Mouse (Mus musculus) embryonic facial prominence, embryonic 14.5 days (tissue): ENCODE measurements around the gene Gxylt2. TPM values are rescaled to one million over a fixed set of nuclear protein-coding genes. Genes with fewer than 3 reads are reported as not detected.

ENCODE experiments used
- ATAC-seq: fragments of 200-750 bp; cut with Nextera tagmentation; 2 replicates; pipeline ENCODE4 v1.8.0; 2017; ENCODE audit warnings: low read depth, moderate number of reproducible peaks, moderate TSS enrichment
- DNase-seq: peaks from one replicate; pipeline ENCODE4 v3.0.0-alpha.2; 2015; ENCODE audit warnings: low spot score
- H3K27ac ChIP-seq: fragments of 300-500 bp; sonication (generic); replicated peaks from 2 replicates; pipeline ENCODE4 v1.5.1; 2014; ENCODE audit warnings: low read depth, mild to moderate bottlenecking, low read length, moderate library complexity
- H3K27me3 ChIP-seq: fragments of 300-500 bp; sonication (generic); replicated peaks from 2 replicates; pipeline ENCODE4 v1.6.1; 2014; ENCODE audit warnings: low read length; ENCODE audit not compliant: control insufficient read depth, insufficient read depth
- H3K36me3 ChIP-seq: fragments of 300-500 bp; sonication (generic); 2 replicates; pipeline ENCODE4 v1.6.1; 2014; ENCODE audit warnings: low read length, mixed read lengths; ENCODE audit not compliant: control insufficient read depth, insufficient read depth
- H3K4me1 ChIP-seq: fragments of 300-500 bp; sonication (generic); 2 replicates; pipeline ENCODE4 v1.6.1; 2014; ENCODE audit warnings: antibody characterized with exemption, low read length; ENCODE audit not compliant: control insufficient read depth, insufficient read depth
- H3K4me2 ChIP-seq: fragments of 300-500 bp; sonication (generic); 2 replicates; pipeline ENCODE4 v1.6.1; 2014; ENCODE audit warnings: low read depth, mild to moderate bottlenecking, low read length, moderate library complexity, mixed read lengths
- H3K4me3 ChIP-seq: fragments of 300-500 bp; sonication (generic); 2 replicates; pipeline ENCODE4 v1.5.1; 2014; ENCODE audit warnings: low read depth, mild to moderate bottlenecking, low read length
- H3K9ac ChIP-seq: fragments of 300-500 bp; sonication (generic); 2 replicates; pipeline ENCODE4 v1.6.1; 2014; ENCODE audit warnings: low read depth, mild to moderate bottlenecking, low read length, moderate library complexity, mixed read lengths
- H3K9me3 ChIP-seq: fragments of 300-500 bp; sonication (generic); 2 replicates; pipeline ENCODE4 v1.6.1; 2016; ENCODE audit warnings: low read length; ENCODE audit not compliant: control insufficient read depth
- WGBS: fragments of 180-500 bp; shearing (Covaris S2); extraction: QIAGEN DNeasy Blood & Tissue Kit; methylation state at CpG from one replicate; pipeline ENCODE4 v1.1.7; 2014; 5-methylcytosine and 5-hydroxymethylcytosine counted together
- polyA plus RNA-seq: library from polyadenylated mRNA; unstranded; fragments of >200 nt; fragmentation: Nextera tagmentation; extraction: Ambion mirVana; gene quantifications from 2 replicates; pipeline ENCODE4 v1.2.1, GENCODE M21; 2014

The Gxylt2 gene
- polyA plus RNA-seq, 1 experiment from 2014 or later, result 33.7 TPM

DNA sequence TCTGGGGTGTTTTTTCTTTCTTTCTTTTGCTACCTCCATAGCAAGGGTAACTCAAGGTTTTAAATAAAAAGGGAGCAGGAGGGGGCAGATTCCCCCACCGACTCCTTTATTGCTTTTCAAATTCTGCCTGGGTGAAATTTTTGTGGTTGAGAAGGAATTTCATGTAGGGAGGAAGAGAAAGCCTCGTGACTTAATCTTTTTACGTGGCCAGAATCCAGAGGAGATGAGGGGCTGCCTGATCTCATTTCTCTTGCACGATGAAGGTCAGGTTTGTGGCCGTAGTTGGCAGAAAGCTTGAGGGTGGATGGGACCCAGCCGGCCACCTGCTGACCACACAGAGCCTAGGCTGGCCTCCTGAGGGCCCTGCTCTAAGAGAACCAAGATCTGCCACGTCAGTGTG is 3.0 kb downstream of the Gxylt2 start:
- H3K27ac ChIP-seq, result peak overlapping the region; percentile 88
- peak; percentile 90 for DNase-seq
- 15% methylated on average over 7 of the region's 7 CpGs for WGBS
- peak overlapping the region; percentile 5 for H3K4me3 ChIP-seq
- peak overlapping the region; percentile 6; the same call in 1 of the 2 replicates for H3K9ac ChIP-seq
- H3K36me3 ChIP-seq, result no peaks in the 10 kb centered on the region; the same call in 1 of the 2 replicates
- H3K9me3 ChIP-seq, result no peaks in the 10 kb centered on the region
- peak; percentile 45 for ATAC-seq
- peak overlapping the region; percentile 57 for H3K4me2 ChIP-seq
- H3K4me1 ChIP-seq, result peaks cover 45% of the 10 kb centered on the region
- H3K27me3 ChIP-seq, result no peaks in the 10 kb centered on the region

DNA sequence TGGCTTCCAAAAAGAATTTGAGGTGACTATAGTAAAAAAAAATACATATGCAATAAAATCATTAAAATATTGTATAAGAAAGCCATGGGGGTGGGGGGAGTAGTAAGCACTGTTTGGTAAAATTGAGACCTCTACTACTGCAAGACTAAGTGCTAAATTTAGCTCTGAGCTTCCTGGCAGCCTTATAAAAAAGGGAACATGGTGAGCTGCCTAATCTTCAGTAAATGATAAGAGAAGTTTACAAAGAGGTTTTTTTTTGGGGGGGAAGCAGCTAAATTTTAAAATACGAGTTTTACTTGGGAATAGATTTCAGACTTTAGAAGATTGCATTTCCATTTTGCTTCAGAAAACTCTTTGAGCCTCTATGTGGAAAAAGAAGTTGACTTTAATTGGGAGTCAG is 3.7 kb downstream of the Gxylt2 start:
- H3K27ac ChIP-seq, result peak overlapping the region; percentile 88
- ATAC-seq (no peak), DNase-seq (no peak)
- H3K9ac ChIP-seq, result no peak overlapping the region
- no peaks in the 10 kb centered on the region for H3K27me3 ChIP-seq
- peak overlapping the region; percentile 5 for H3K4me3 ChIP-seq
- WGBS, result 59% methylated on average over 1 of the region's 1 CpGs
- no peaks in the 10 kb centered on the region; the same call in 1 of the 2 replicates for H3K36me3 ChIP-seq
- H3K4me2 ChIP-seq, result peak overlapping the region; percentile 57
- no peaks in the 10 kb centered on the region for H3K9me3 ChIP-seq
- peaks cover 45% of the 10 kb centered on the region for H3K4me1 ChIP-seq

DNA sequence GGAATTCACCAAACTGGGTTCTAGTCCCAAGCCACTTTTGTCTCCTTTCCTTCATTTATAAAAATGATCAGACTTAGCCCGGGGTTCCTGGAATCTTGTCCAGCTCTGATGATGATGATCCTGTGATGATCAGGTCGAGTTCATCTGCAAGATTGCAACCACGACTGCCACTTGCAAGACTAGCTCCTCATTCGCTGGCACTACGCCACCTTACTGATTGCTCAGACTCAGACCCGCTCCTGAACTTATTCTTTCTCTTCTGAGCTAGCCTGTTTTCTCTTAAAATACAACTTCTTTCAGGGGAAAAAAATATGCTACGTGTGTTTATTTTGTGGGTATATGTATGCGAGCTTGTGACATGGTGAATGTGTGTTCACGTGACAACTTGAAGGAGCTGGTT is 4.5 kb downstream of the Gxylt2 start:
- no peak for ATAC-seq
- H3K9ac ChIP-seq, result no peak overlapping the region
- 57% methylated on average over 9 of the region's 9 CpGs for WGBS
- peak overlapping the region; percentile 10 for H3K4me2 ChIP-seq
- DNase-seq, result peak; percentile 76
- peaks cover 37% of the 10 kb centered on the region for H3K4me1 ChIP-seq
- no peaks in the 10 kb centered on the region; the same call in 1 of the 2 replicates for H3K36me3 ChIP-seq
- H3K27ac ChIP-seq, result peak overlapping the region; percentile 65
- H3K4me3 ChIP-seq, result no peak overlapping the region
- no peaks in the 10 kb centered on the region for H3K27me3 ChIP-seq
- no peaks in the 10 kb centered on the region for H3K9me3 ChIP-seq

DNA sequence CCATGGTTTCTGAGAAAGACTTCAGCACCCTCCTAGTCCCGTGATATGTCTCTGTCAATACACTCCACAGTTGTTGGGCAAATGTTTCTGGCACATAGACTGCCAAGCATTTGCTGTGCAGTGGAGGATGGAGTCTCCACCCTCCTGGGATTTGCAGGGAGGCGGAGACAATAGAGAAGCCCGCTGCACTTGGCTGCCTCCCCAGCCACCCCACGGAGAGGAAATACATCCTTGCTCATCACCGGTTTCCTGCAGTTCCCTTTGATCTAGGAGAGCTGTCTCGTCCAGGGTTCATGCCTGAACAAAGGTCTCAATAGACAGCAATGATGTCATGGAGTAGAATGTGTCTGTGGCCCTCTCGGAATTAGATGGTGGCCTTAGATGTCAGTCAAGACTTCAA is 4.9 kb downstream of the Gxylt2 start:
- Histone ChIP-seq H3K9ac (no peak overlapping the region), H3K4me2 (peak overlapping the region; percentile 7), H3K27ac (peak overlapping the region; percentile 65), H3K27me3 (no peaks in the 10 kb centered on the region), H3K9me3 (no peaks in the 10 kb centered on the region), H3K36me3 (no peaks in the 10 kb centered on the region; the same call in 1 of the 2 replicates), H3K4me1 (peaks cover 34% of the 10 kb centered on the region), H3K4me3 (no peak overlapping the region)
- WGBS, result 13% methylated on average over 7 of the region's 7 CpGs
- DNase-seq (peak; percentile 92), ATAC-seq (no peak)

DNA sequence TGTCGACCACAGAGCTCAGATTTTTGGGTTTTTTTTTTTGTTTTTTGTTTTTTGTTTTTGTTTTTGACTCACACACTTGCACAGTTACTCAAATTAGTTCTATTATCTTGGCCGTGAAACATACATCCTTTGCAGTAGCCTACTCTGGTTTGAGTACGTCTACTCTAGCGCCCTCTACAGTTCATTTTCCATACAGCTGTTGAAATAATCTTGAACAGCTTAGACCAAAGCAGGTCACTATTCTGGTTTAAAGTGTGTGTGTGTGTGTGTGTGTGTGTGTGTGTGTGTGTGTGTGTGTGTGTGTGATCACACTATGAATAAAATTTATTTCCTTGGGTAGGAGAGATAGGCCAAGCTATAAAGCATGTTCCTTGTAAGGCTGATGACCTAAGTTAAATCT is 5.6 kb downstream of the Gxylt2 start:
- WGBS, result 31% methylated on average over 4 of the region's 4 CpGs
- peaks cover 34% of the 10 kb centered on the region for H3K4me1 ChIP-seq
- DNase-seq, result no peak

DNA sequence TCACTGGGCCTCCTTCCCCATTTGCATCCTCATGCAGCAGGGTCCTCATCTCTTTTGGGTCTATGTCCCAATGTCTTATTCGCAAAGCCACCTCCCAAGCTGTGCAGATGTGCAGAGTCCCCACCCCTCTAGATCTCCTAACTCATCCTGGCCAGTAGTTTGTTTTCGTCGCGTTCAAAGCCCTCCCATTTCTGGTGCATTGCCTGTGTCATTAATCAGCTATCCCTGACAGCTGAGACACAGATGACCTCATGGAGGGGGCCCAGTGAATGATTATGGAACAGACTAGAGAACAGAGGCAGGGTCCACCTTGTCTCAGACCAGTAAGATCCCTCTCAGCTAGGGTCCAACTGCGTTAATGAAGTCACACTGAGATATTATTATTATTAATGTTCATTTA is 6.3 kb downstream of the Gxylt2 start:
- H3K4me3 ChIP-seq, result no peak overlapping the region
- no peak overlapping the region for H3K27ac ChIP-seq
- peaks cover 39% of the 10 kb centered on the region for H3K4me1 ChIP-seq
- no peaks in the 10 kb centered on the region for H3K9me3 ChIP-seq
- no peaks in the 10 kb centered on the region for H3K27me3 ChIP-seq
- H3K36me3 ChIP-seq, result no peaks in the 10 kb centered on the region; the same call in 1 of the 2 replicates
- H3K9ac ChIP-seq, result no peak overlapping the region
- no peak overlapping the region for H3K4me2 ChIP-seq
- ATAC-seq, result no peak
- 80% methylated on average over 5 of the region's 5 CpGs for WGBS
- DNase-seq, result no peak

More for the DNA sequence above, 5.6 kb downstream of the Gxylt2 start:
- Histone ChIP-seq H3K9ac (no peak overlapping the region), H3K27me3 (no peaks in the 10 kb centered on the region), H3K27ac (no peak overlapping the region), H3K9me3 (no peaks in the 10 kb centered on the region), H3K4me2 (no peak overlapping the region), H3K4me3 (no peak overlapping the region), H3K36me3 (no peaks in the 10 kb centered on the region; the same call in 1 of the 2 replicates)
- no peak for ATAC-seq

DNA sequence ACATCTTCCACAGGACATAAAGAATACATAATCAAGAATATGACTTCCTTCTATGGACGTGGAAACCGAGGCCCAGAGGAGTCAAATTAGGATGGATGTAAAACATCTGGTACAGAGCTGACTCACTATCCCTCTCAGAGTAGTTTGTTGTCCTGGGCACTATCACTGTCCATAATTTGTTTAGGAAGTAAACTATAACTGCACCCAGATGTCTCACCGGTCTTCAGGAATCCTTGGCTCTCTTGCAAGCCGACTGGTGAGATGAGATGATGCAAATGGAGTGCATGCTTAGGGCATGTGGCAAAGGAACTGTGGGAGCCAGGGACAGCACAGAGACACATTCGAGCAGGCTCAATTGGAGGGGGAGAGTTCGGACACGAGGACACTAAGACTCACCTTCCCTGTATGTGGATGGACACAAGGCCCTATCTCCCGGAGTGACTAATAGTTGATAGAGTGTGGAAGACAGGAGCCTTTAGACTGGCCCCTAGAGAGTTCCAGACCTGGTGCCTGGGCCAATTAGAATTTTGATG is 10.8 kb downstream of the Gxylt2 start:
- WGBS, result 43% methylated on average over 8 of the region's 8 CpGs
- Histone ChIP-seq H3K27ac (no peak overlapping the region), H3K9ac (no peak overlapping the region), H3K4me1 (peaks cover 13% of the 10 kb centered on the region), H3K4me2 (no peak overlapping the region), H3K4me3 (no peak overlapping the region), H3K27me3 (no peaks in the 10 kb centered on the region), H3K9me3 (no peaks in the 10 kb centered on the region), H3K36me3 (peaks cover 7% of the 10 kb centered on the region; the same call in 1 of the 2 replicates)
- peak; percentile 35 for DNase-seq
- peak; percentile 24; the same call in 1 of the 2 replicates for ATAC-seq

DNA sequence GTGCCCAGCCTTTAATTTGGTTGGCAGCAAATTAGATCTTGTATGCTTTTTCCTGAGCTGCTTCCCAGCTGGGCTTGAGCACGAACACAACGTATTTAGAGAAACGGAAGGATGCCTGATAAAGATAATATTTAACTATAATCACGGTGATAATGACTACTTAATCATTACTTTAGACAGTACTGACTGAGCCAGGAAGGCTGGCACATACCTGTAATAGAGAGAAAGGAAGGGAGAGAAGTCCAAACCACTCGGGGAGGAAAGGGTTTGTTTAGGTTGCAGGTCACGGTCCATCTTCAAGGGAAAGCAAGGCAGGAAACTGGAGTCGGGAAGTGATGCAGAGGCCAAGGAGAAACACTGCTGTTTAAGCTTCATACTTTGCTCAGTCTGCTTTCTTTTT is 11.6 kb downstream of the Gxylt2 start:
- H3K9me3 ChIP-seq, result no peaks in the 10 kb centered on the region
- ATAC-seq (no peak), DNase-seq (no peak)
- peaks cover 7% of the 10 kb centered on the region; the same call in 1 of the 2 replicates for H3K36me3 ChIP-seq
- H3K27me3 ChIP-seq, result no peaks in the 10 kb centered on the region
- H3K4me2 ChIP-seq, result no peak overlapping the region
- no peak overlapping the region for H3K27ac ChIP-seq
- peaks cover 13% of the 10 kb centered on the region for H3K4me1 ChIP-seq
- 63% methylated on average over 7 of the region's 7 CpGs for WGBS
- H3K4me3 ChIP-seq, result no peak overlapping the region
- no peak overlapping the region for H3K9ac ChIP-seq

DNA sequence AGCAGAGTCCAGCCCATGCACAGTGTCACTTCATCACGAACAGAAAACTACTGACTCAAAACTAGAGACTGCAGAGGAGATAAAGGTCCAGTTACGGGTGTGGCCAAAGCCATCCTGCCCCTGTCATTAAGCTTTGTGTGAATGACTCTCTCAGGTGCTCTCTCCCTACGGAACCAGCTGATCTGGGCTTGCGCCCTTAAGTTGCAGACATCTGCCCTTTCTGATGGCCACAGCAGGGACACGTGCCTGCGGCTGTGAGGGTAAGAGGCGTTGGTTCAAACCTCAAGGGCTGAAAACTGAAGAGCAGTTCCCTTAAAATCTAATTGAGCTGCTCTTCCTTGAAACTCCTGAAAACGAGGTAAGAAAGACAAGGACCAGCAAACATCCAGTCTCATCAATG is 12.3 kb downstream of the Gxylt2 start:
- no peak overlapping the region for H3K27ac ChIP-seq
- ATAC-seq, result no peak
- H3K4me3 ChIP-seq, result no peak overlapping the region
- H3K4me1 ChIP-seq, result peaks cover 17% of the 10 kb centered on the region
- no peak overlapping the region for H3K4me2 ChIP-seq
- 75% methylated on average over 8 of the region's 8 CpGs for WGBS
- H3K9me3 ChIP-seq, result no peaks in the 10 kb centered on the region
- H3K9ac ChIP-seq, result no peak overlapping the region
- DNase-seq, result no peak
- no peaks in the 10 kb centered on the region for H3K27me3 ChIP-seq
- H3K36me3 ChIP-seq, result 0 out of 2 replicates have a peak, but pooled peaks cover 7% of the 10 kb centered on the region
